Mouse (Mus musculus) urinary bladder, adult 18-20 months (tissue): ENCODE results near the gene Olfr659.

Experiments
- DNase-seq, 2 experiments: peaks; one replicate each; pipeline ENCODE4 v3.0.0; 2022; ENCODE audit warnings: low spot score in 2 of 2, mixed read lengths in 2 of 2

The Olfr659 gene

DNA sequence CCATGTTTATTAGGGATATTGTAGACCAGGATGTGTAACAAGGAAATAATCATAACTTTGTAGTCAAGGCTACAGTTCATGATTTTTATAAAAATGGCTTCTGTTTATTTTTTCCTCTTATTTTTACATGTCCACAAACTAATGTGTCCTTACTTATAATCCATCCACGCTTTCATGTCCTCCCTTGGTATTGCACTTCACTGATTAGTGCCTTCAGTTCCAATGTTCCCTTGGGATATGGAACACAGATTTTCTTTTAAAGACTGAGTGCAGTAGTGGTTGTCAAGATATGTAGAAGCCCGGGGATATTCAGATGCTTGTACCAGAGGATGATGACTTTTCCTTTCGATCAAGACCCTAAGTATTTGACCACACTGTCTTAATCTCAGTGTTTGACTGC is at the start of gene Olfr659:
Gene Olfr659 (plus strand): TSS at position 301 of the 400 bp plus-strand sequence.
- no peak for DNase-seq

- DNase-seq = no peak
Observed at GRCm38 (mm10) chr7:104624494-104624893, 42.1 kb upstream of the Olfr659 start, which contains the start of gene Olfr657. TSS of gene Olfr657 (plus strand) at chr7:104624794.

GRCm38 (mm10) chr7:104646841-104647482 is 19.6 kb upstream of the Olfr659 start, which contains the start of gene Olfr658:
TSS of gene Olfr658 (minus strand) at chr7:104647305.
- DNase-seq = peak in 1 of 2 experiments; percentile 13

DNA sequence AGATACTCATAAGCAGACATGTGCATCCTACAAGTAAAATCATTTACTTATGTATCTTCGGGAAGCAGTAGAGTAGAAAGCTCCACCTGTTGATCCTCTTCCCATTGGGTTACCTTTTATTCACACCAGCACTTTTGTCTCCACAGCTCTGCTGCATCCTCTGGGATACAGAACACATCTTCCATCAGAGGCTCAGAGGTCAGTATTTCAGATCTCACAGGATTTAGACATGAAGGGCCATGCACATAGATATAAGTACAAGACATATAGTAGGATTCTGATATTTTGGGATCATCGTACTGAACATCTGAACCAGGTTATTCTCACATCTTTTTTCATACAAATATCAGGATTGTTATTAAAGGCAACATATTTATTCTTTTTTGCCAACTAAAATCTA is 19.6 kb downstream of the Olfr659 start, which contains the start of gene Olfr661:
Gene Olfr661 (plus strand): TSS at position 301 of the 400 bp plus-strand sequence.
- DNase-seq = no peak
